Mouse (Mus musculus) liver, embryonic 14.5 days (tissue): Measurements from ENCODE around the gene Sptbn1. TPM values are rescaled to one million over a fixed set of nuclear protein-coding genes. Genes with fewer than 3 reads are reported as not detected.

Source experiments
- ATAC-seq: fragments of 200-750 bp; cut with Nextera tagmentation; 2 replicates; pipeline ENCODE4 v1.8.0; 2017; ENCODE audit warnings: moderate number of reproducible peaks, mild to moderate bottlenecking, moderate library complexity; ENCODE audit not compliant: insufficient read depth
- DNase-seq, 3 experiments: peaks; one replicate each; pipeline ENCODE4 v3.0.0-alpha.2; 2012 to 2013; ENCODE audit warnings: low read depth in 3 of 3, low spot score in 3 of 3
- H3K27ac ChIP-seq: fragments of 300-500 bp; sonication (generic); 2 replicates; pipeline ENCODE4 v1.5.1; 2014; ENCODE audit warnings: moderate library complexity, mild to moderate bottlenecking, control low read depth, inconsistent platforms
- H3K27me3 ChIP-seq: fragments of 300-500 bp; sonication (generic); 2 replicates; pipeline ENCODE4 v1.6.1; 2014; ENCODE audit warnings: mild to moderate bottlenecking, low read length, moderate library complexity; ENCODE audit not compliant: control insufficient read depth, insufficient read depth
- H3K36me3 ChIP-seq: fragments of 300-500 bp; sonication (generic); replicated peaks from 2 replicates; pipeline ENCODE4 v1.6.1; 2014; ENCODE audit warnings: low read depth; ENCODE audit not compliant: control insufficient read depth, insufficient read depth
- H3K4me1 ChIP-seq, 2 experiments: fragments of 200-500 bp in 1 of 2; fragments of 300-500 bp in 1 of 2; sonication (generic) in 1 of 2; replicated peaks; 2 replicates each; pipeline ENCODE4 v1.6.1; 2012 to 2014; ENCODE audit warnings: antibody characterized with exemption in 1 of 2, inconsistent platforms in 1 of 2, low read length in 1 of 2; ENCODE audit not compliant: control insufficient read depth in 2 of 2, insufficient read depth in 2 of 2
- H3K4me2 ChIP-seq: fragments of 300-500 bp; sonication (generic); 2 replicates; pipeline ENCODE4 v1.6.1; 2014; ENCODE audit warnings: low read depth, mild to moderate bottlenecking, control low read depth, moderate library complexity
- H3K4me3 ChIP-seq, 2 experiments: fragments of 200-500 bp in 1 of 2; fragments of 300-500 bp in 1 of 2; sonication (generic) in 1 of 2; 2 replicates each; pipeline ENCODE4 v1.5.1; 2012 to 2014; ENCODE audit warnings: low read depth in 2 of 2, low read length in 2 of 2, mild to moderate bottlenecking in 2 of 2, control low read depth in 1 of 2, inconsistent platforms in 1 of 2, moderate library complexity in 1 of 2; ENCODE audit not compliant: insufficient read depth in 1 of 2
- H3K9ac ChIP-seq: fragments of 300-500 bp; sonication (generic); replicated peaks from 2 replicates; pipeline ENCODE4 v1.6.1; 2014; ENCODE audit warnings: mild to moderate bottlenecking, control low read depth, moderate library complexity
- H3K9me3 ChIP-seq: fragments of 300-500 bp; sonication (generic); 2 replicates; pipeline ENCODE4 v1.6.1; 2016; ENCODE audit warnings: low read length, mixed read lengths; ENCODE audit not compliant: control insufficient read depth
- CTCF ChIP-seq: IDR thresholded peaks from 2 replicates; pipeline ENCODE4 v1.5.1; 2016; ENCODE audit warnings: antibody characterized with exemption, low read depth, control low read depth
- EP300 ChIP-seq: IDR thresholded peaks from 2 replicates; pipeline ENCODE4 v1.6.1; 2016; ENCODE audit warnings: antibody characterized with exemption, low read depth
- WGBS: fragments of 180-500 bp; shearing (Covaris S2); extraction: QIAGEN DNeasy Blood & Tissue Kit; methylation state at CpG from one replicate; pipeline ENCODE4 v1.1.7; 2014; ENCODE audit not compliant: insufficient replicate concordance; 5-methylcytosine and 5-hydroxymethylcytosine counted together
- polyA plus RNA-seq, 2 experiments: library from polyadenylated mRNA; depleted of rRNA in 1 of 2; stranded (reverse) in 1 of 2; unstranded in 1 of 2; fragments of >200 nt; fragmentation: Nextera tagmentation in 1 of 2; extraction: Ambion mirVana in 1 of 2; gene quantifications; 2 replicates each; pipeline versions ENCODE4 v1.2.1 to v1.2.3; 2012 to 2014

Sptbn1 gene
- polyA plus RNA-seq, 2 experiments: 9.6 to 14.4 TPM

DNA sequence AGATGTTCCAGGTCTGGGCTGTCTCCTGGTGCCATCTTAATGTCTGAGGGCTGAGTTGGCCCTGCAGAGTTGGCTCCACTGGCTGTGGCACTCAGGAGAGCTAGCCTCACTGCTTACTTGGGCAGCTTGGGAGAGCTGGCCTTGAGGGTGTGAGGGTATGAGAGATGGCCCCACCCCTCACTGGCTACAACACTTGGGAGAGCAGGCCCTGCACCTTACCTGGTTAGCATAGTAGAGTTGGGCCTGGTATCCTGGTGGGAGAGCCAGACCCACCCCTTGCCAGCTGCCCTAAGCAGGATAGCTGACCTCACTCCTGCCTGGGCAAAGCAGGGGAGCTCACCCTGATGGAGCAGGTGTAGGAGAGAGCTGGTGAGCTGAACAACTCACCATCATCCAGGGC, 32.3 kb downstream of the Sptbn1 start:
- H3K4me3 ChIP-seq: no peak overlapping the region
- no peak overlapping the region for H3K27ac ChIP-seq
- TF ChIP-seq EP300 (no peak), CTCF (no peak)
- H3K9ac ChIP-seq: no peak overlapping the region
- ATAC-seq (no peak), DNase-seq (no peak)
- no peaks in the 10 kb centered on the region for H3K4me1 ChIP-seq
- no peak overlapping the region for H3K4me2 ChIP-seq
- H3K36me3 ChIP-seq: no peaks in the 10 kb centered on the region
- no peaks in the 10 kb centered on the region for H3K27me3 ChIP-seq
- no peaks in the 10 kb centered on the region for H3K9me3 ChIP-seq

- H3K4me1 ChIP-seq: peaks cover 0 to under 1% of the 10 kb centered on the region in 2 experiments; a peak in 1 of 4 replicates
- ATAC-seq: no peak
- 38% methylated on average over 2 of the region's 2 CpGs for WGBS
- TF ChIP-seq EP300 (no peak), CTCF (no peak)
- H3K27me3 ChIP-seq: no peaks in the 10 kb centered on the region
- no peaks in the 10 kb centered on the region for H3K9me3 ChIP-seq
- no peak overlapping the region for H3K4me2 ChIP-seq
- H3K4me3 ChIP-seq: no peak overlapping the region
- H3K9ac ChIP-seq: no peak overlapping the region
- no peak overlapping the region for H3K27ac ChIP-seq
- no peak for DNase-seq
- H3K36me3 ChIP-seq: no peaks in the 10 kb centered on the region
Measured at GRCm38 (mm10) chr11:30235218-30235617, 32.8 kb downstream of the Sptbn1 start.

DNA sequence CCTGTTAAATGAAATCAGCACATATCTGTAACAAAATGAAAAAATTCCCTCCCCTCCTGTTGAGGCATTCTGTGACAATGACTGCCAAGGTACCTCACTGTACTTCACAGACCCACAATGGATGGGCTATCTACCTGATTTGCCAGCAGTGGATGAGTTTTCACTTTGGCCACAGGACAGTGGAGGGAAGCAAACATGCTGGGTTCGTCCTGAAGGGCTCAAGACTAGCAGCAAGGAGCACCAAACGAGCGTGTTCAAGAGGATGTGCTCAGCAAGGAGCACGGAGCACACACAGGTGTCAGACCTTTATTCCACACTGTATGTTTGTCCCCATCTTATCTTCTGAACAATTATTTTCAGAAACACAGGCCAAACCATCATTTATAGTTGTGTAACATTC, 34.0 kb downstream of the Sptbn1 start:
- H3K4me1 ChIP-seq: peaks cover 0 to 3% of the 10 kb centered on the region in 2 experiments; a peak in 1 of 4 replicates
- WGBS: 56% methylated on average over 4 of the region's 4 CpGs
- ATAC-seq: no peak
- DNase-seq: no peak
- TF ChIP-seq CTCF (no peak), EP300 (no peak)
- H3K9ac ChIP-seq: no peak overlapping the region
- H3K4me2 ChIP-seq: no peak overlapping the region
- H3K36me3 ChIP-seq: no peaks in the 10 kb centered on the region
- no peak overlapping the region for H3K4me3 ChIP-seq
- H3K27ac ChIP-seq: no peak overlapping the region
- no peaks in the 10 kb centered on the region for H3K9me3 ChIP-seq
- H3K27me3 ChIP-seq: no peaks in the 10 kb centered on the region

DNA sequence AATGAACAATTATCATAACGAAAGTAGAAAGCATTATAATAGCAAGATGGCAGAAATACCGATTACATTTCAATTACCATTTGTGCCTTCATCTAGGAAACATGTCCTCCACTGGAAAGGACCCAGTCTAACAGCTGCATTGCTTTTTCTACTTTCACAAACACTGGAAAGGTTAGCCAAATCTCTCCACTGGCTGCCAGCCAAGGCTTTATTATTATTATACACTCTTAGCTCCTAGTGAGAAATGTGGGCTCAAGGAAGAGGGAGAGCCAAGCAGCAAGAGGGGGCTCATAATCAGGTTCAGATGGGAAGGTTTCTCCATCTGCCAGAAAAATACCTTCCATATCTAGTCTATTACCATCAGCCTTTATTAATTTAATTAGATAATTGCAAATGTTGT, 35.9 kb downstream of the Sptbn1 start:
- TF ChIP-seq EP300 (no peak), CTCF (no peak)
- no peaks in the 10 kb centered on the region for H3K36me3 ChIP-seq
- DNase-seq (no peak), ATAC-seq (no peak)
- no peak overlapping the region for H3K9ac ChIP-seq
- H3K4me1 ChIP-seq: peaks cover 0 to 3% of the 10 kb centered on the region in 2 experiments; a peak in 1 of 4 replicates
- WGBS: 73% methylated on average over 2 of the region's 2 CpGs
- H3K27me3 ChIP-seq: no peaks in the 10 kb centered on the region
- no peak overlapping the region for H3K4me2 ChIP-seq
- H3K27ac ChIP-seq: no peak overlapping the region
- H3K4me3 ChIP-seq: no peak overlapping the region
- no peaks in the 10 kb centered on the region for H3K9me3 ChIP-seq

DNA sequence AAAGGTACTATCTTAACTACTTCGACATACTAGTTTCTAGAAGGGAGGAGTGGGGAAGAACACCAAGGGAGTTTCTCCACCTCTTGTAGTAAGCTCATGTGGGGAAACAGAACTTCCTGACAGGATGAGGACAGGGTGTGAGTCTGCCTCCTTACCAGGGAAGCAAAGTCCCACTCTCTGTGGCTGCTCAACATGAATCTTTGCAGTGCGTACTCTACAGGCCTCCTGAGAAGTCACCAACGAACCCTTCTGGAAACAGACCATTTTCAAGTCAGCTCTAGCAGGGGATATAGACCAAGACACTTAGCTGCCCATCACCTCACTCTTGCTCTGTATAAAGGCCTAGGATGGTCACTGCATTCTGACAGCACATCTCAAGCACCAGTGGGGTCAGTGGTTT, 36.6 kb downstream of the Sptbn1 start:
- no peak for DNase-seq
- H3K9me3 ChIP-seq: no peaks in the 10 kb centered on the region
- H3K36me3 ChIP-seq: no peaks in the 10 kb centered on the region
- TF ChIP-seq EP300 (no peak), CTCF (no peak)
- H3K27ac ChIP-seq: no peak overlapping the region
- no peak for ATAC-seq
- no peak overlapping the region for H3K4me2 ChIP-seq
- peaks cover 0 to 3% of the 10 kb centered on the region in 2 experiments; a peak in 1 of 4 replicates for H3K4me1 ChIP-seq
- 29% methylated on average over 3 of the region's 3 CpGs for WGBS
- H3K4me3 ChIP-seq: no peak overlapping the region
- H3K27me3 ChIP-seq: no peaks in the 10 kb centered on the region
- H3K9ac ChIP-seq: no peak overlapping the region
